Mouse (Mus musculus) kidney, postnatal 0 days (tissue): ENCODE measurements around the gene Mab21l3. TPM values are rescaled to one million over a fixed set of nuclear protein-coding genes. Genes with fewer than 3 reads are reported as not detected.

Experiments used
- ATAC-seq: fragments of 200-750 bp; cut with Nextera tagmentation; replicated peaks from 2 replicates; pipeline ENCODE4 v1.8.0; 2017; ENCODE audit warnings: low read depth, moderate number of reproducible peaks, moderate TSS enrichment, moderate library complexity; ENCODE audit not compliant: low FRiP score
- DNase-seq: peaks from one replicate; pipeline ENCODE4 v3.0.0-alpha.2; 2016; ENCODE audit warnings: low spot score
- H3K27ac ChIP-seq: fragments of 300-500 bp; sonication (generic); 2 replicates; pipeline ENCODE4 v1.5.1; 2014; ENCODE audit warnings: mild to moderate bottlenecking
- H3K27me3 ChIP-seq: fragments of 300-500 bp; sonication (generic); 2 replicates; pipeline ENCODE4 v1.6.1; 2014; ENCODE audit warnings: low read length, mixed read lengths; ENCODE audit not compliant: insufficient read depth
- H3K36me3 ChIP-seq: fragments of 300-500 bp; sonication (generic); 2 replicates; pipeline ENCODE4 v1.6.1; 2014; ENCODE audit warnings: low read length, mixed read lengths; ENCODE audit not compliant: insufficient read depth
- H3K4me1 ChIP-seq: fragments of 300-500 bp; sonication (generic); replicated peaks from 2 replicates; pipeline ENCODE4 v1.6.1; 2014; ENCODE audit warnings: antibody characterized with exemption, low read length, mixed read lengths; ENCODE audit not compliant: insufficient read depth
- H3K4me2 ChIP-seq: fragments of 300-500 bp; sonication (generic); 2 replicates; pipeline ENCODE4 v1.6.1; 2014; ENCODE audit warnings: mild to moderate bottlenecking, low read length, moderate library complexity, mixed read lengths
- H3K4me3 ChIP-seq: fragments of 300-500 bp; sonication (generic); replicated peaks from 2 replicates; pipeline ENCODE4 v1.5.1; 2014; ENCODE audit warnings: low read depth, low read length
- H3K9ac ChIP-seq: fragments of 300-500 bp; sonication (generic); 2 replicates; pipeline ENCODE4 v1.6.1; 2014; ENCODE audit warnings: low read depth, low read length
- H3K9me3 ChIP-seq: fragments of 300-500 bp; sonication (generic); replicated peaks from 2 replicates; pipeline ENCODE4 v1.6.1; 2016; ENCODE audit warnings: low read length, inconsistent platforms, mixed read lengths
- CTCF ChIP-seq: IDR thresholded peaks from 2 replicates; pipeline ENCODE4 v1.5.1; 2016; ENCODE audit warnings: antibody characterized with exemption, low read depth, mild to moderate bottlenecking, moderate library complexity
- WGBS: fragments of 180-500 bp; shearing (Covaris S2); extraction: QIAGEN DNeasy Blood & Tissue Kit; methylation state at CpG from one replicate; pipeline ENCODE4 v1.1.7; 2014; 5-methylcytosine and 5-hydroxymethylcytosine counted together
- polyA plus RNA-seq: library from polyadenylated mRNA; unstranded; fragments of >200 nt; fragmentation: Nextera tagmentation; extraction: Ambion mirVana; gene quantifications from 2 replicates; pipeline ENCODE4 v1.2.1, GENCODE M21; 2015

Mab21l3 gene
- 1.0 TPM in 2 replicates for polyA plus RNA-seq

GRCm38 (mm10) chr3:101848816-101849215 lies at the start of gene Mab21l3:
Mab21l3 (minus strand) TSS chr3:101848959.
- H3K4me2 ChIP-seq: no peak within 1 kb of the TSS
- H3K27ac ChIP-seq: no peak within 1 kb of the TSS
- H3K36me3 ChIP-seq: no peaks in the 10 kb centered on the region
- no peaks in the 10 kb centered on the region for H3K4me1 ChIP-seq
- ATAC-seq (peak; percentile 54; the same call in 1 of the 2 replicates), DNase-seq (no peak)
- H3K9ac ChIP-seq: no peak within 1 kb of the TSS
- H3K27me3 ChIP-seq: no peaks in the 10 kb centered on the region
- WGBS: 52% methylated on average over 5 of the region's 5 CpGs
- H3K4me3 ChIP-seq: no peak within 1 kb of the TSS
- H3K9me3 ChIP-seq: no peaks in the 10 kb centered on the region
- TF ChIP-seq CTCF: no peak

- ATAC-seq: no peak
- no peak for TF ChIP-seq CTCF
Observed at GRCm38 (mm10) chr3:101897377-101897974, 48.7 kb upstream of the Mab21l3 start.

GRCm38 (mm10) chr3:101896893-101897292 lies 48.1 kb upstream of the Mab21l3 start:
- Histone ChIP-seq H3K27me3 (no peaks in the 10 kb centered on the region), H3K4me1 (0 out of 2 replicates have a peak, but pooled peaks cover under 1% of the 10 kb centered on the region), H3K9me3 (no peaks in the 10 kb centered on the region), H3K4me2 (no peak overlapping the region), H3K36me3 (no peaks in the 10 kb centered on the region), H3K27ac (no peak overlapping the region), H3K9ac (no peak overlapping the region), H3K4me3 (no peak overlapping the region)
- WGBS: 30% methylated on average over 9 of the region's 9 CpGs
- DNase-seq (peak; percentile 77), ATAC-seq (no peak)
- peak; percentile 94 for TF ChIP-seq CTCF

More at GRCm38 (mm10) chr3:101897377-101897974, 48.7 kb upstream of the Mab21l3 start:
- Histone ChIP-seq H3K9me3 (no peaks in the 10 kb centered on the region), H3K4me1 (0 out of 2 replicates have a peak, but pooled peaks cover 7% of the 10 kb centered on the region), H3K4me2 (no peak overlapping the region), H3K9ac (no peak overlapping the region), H3K4me3 (no peak overlapping the region), H3K36me3 (no peaks in the 10 kb centered on the region), H3K27me3 (no peaks in the 10 kb centered on the region), H3K27ac (no peak overlapping the region)
- no peak for DNase-seq
- 86% methylated on average over 15 of the region's 15 CpGs for WGBS

- no peak overlapping the region for H3K4me3 ChIP-seq
- no peaks in the 10 kb centered on the region for H3K36me3 ChIP-seq
- WGBS: 78% methylated on average over 7 of the region's 7 CpGs
- no peaks in the 10 kb centered on the region for H3K4me1 ChIP-seq
- H3K27ac ChIP-seq: no peak overlapping the region
- TF ChIP-seq CTCF: no peak
- no peaks in the 10 kb centered on the region for H3K9me3 ChIP-seq
- no peak overlapping the region for H3K4me2 ChIP-seq
- ATAC-seq (no peak), DNase-seq (no peak)
- no peak overlapping the region for H3K9ac ChIP-seq
- H3K27me3 ChIP-seq: no peaks in the 10 kb centered on the region
Observed at GRCm38 (mm10) chr3:101895376-101895910, 46.7 kb upstream of the Mab21l3 start.

- Histone ChIP-seq H3K4me3 (no peak overlapping the region), H3K4me1 (no peaks in the 10 kb centered on the region), H3K27ac (no peak overlapping the region), H3K27me3 (no peaks in the 10 kb centered on the region), H3K36me3 (no peaks in the 10 kb centered on the region), H3K9ac (no peak overlapping the region), H3K9me3 (no peaks in the 10 kb centered on the region), H3K4me2 (no peak overlapping the region)
- DNase-seq: peak; percentile 82
- no peak; the same call in 1 of the 2 replicates for ATAC-seq
- WGBS: 33% methylated on average over 3 of the region's 3 CpGs
- TF ChIP-seq CTCF: peak; percentile 29; the same call in 1 of the 2 replicates
Observed at GRCm38 (mm10) chr3:101885591-101885990, 36.8 kb upstream of the Mab21l3 start.

GRCm38 (mm10) chr3:101885041-101885440 lies 36.3 kb upstream of the Mab21l3 start:
- Histone ChIP-seq H3K4me3 (no peak overlapping the region), H3K27ac (no peak overlapping the region), H3K9ac (no peak overlapping the region), H3K27me3 (no peaks in the 10 kb centered on the region), H3K4me2 (no peak overlapping the region), H3K36me3 (no peaks in the 10 kb centered on the region), H3K9me3 (no peaks in the 10 kb centered on the region), H3K4me1 (no peaks in the 10 kb centered on the region)
- 53% methylated on average over 4 of the region's 4 CpGs for WGBS
- ATAC-seq: no peak
- no peak for DNase-seq
- no peak for TF ChIP-seq CTCF
